Mouse (Mus musculus) yolk sac, embryonic 10.5 days (tissue): ENCODE results near the gene Shcbp1l.

Source experiments
- DNase-seq: peaks from one replicate; pipeline ENCODE4 v3.0.0-alpha.2; 2017; ENCODE audit warnings: low spot score

The Shcbp1l gene

DNA sequence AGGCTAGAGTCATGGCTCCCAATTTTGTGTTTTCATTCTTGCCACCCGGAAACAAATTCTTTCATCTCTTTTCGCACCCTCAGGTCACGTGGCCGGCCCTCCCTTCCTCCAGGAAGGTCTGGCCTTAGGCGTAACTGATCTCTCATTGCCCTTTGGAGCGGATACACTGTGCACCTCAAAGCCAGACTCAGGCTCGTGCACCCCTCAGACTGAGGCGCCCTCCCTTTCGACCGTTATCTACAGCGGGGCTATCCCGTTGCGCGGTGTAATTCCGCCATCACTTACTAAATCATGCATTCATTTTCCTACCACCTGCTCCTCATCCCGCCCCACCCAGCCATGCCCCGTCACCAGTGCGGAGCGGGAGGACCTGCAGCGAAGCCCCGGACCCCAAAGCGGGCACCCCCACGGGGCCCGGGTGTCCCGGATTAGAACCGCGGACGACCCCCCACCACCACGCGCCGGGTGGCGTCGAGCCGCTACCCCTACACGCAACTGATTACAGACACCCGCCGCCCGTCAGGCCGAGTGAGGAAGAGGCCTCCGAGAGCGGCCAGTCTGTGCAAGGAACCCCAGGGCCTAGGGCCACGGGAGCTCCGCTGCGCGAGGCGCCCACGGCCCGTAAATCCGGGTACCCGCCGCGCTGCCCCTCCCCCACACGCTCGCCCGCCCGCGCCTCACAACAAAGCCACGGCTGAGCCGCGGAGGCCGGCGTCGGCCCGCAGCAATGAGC lies 62.0 kb downstream of the Shcbp1l start:
- DNase-seq: peak; percentile 69

DNA sequence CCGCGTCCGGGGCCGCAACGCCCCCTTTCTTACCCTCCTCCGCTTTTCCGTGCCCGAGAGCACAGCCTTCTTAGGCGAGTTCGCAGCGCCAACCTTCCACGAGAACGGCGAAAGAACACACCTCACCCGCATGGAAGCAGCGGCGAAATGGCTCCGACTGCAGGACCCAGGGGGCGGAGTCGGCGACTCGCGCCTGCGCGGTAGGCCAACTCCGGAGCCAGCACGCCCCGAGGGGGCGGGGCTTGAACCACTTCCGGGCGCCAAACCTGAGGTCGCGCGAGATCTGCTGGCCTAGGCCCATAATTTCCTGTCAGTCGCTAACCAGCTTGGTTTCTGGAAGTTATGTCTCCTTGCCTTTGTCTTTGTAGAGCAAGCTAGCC lies 62.5 kb downstream of the Shcbp1l start, which contains the start of gene Dhx9:
Gene Dhx9 (minus strand): TSS at position 161 of the 380 bp plus-strand sequence.
- DNase-seq: peak; percentile 95

DNA sequence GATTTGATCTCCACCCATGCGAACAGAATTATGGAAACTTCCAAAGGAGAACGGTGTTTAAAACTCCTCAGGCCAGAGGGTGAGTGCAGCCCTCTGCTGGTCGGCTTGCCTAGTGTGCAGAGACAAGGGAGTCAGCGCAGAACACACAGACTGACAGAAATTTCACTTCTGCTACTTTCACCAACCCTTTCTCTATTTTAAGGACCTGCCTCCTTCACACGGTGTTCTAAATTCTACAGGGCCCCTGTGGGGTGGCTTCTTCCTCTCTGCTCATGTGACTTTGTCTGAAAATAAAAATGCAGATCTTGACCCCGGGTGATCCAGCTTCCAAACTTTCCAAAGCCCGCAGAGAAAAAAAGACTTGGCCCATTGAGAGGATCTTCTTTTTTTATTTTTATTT lies 64.2 kb downstream of the Shcbp1l start:
- DNase-seq: no peak

DNA sequence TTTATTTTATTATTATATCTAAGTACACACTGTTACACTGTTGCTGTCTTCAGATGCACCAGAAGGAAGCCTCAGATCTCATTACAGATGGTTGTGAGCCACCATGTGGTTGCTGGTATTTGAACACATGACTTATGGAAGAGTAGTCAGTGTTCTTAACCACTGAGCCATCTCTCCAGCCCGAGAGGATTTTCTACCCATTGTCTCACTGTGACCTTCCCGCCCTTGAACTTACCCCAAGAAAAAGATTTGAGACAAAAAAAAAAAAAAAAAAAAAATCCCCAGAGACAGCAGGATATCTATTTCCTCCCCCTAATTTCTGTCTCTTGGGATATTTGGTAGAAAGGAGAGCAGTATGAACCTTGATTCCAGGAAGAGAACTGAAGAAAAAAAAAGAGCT lies 64.6 kb downstream of the Shcbp1l start:
- no peak for DNase-seq

- DNase-seq: no peak
Measured at GRCm38 (mm10) chr1:153489963-153490362, 65.0 kb downstream of the Shcbp1l start.

- DNase-seq: no peak
Measured at GRCm38 (mm10) chr1:153491345-153491744, 66.4 kb downstream of the Shcbp1l start.

DNA sequence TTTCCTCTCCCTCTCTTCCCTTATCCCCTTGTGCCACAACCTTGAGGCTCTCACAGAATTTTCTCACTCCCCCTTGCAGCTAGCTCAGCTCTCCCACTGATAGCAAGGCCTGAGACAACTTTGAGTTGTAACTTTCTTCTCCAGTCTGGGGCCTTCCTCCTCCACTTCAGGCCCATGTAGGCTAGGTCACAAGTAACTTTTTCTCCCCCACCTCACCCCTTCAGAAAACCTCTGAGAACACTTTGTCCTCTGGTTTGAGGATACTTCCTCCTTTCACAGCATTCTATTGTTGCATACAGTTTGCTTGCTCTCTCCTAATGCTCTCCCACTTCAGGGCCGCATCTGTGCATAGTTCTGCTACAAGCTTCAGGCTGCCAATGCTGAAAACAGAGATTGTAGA lies 66.9 kb downstream of the Shcbp1l start:
- DNase-seq: no peak

GRCm38 (mm10) chr1:153493338-153493737 lies 68.4 kb downstream of the Shcbp1l start:
- peak; percentile 76 for DNase-seq

DNA sequence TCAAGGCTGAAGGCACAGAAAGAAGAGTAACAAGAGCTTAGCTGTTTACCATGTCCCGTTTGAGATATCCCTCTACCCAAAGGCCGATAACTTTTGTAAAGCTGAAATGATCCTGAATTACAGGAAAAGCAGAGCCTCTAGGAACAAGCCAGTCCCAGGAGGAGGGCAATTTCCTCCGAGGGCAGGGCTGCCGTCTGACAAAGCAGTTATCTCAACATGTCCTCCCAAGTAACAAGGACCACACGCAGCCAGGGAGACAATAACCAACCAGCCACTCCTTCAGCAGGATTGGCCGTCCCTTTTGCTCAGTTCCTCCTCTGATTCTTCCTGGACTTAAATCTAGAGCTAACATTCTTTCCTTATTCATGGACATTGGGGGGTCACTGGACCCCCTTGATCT lies 69.0 kb downstream of the Shcbp1l start:
- DNase-seq: no peak

DNA sequence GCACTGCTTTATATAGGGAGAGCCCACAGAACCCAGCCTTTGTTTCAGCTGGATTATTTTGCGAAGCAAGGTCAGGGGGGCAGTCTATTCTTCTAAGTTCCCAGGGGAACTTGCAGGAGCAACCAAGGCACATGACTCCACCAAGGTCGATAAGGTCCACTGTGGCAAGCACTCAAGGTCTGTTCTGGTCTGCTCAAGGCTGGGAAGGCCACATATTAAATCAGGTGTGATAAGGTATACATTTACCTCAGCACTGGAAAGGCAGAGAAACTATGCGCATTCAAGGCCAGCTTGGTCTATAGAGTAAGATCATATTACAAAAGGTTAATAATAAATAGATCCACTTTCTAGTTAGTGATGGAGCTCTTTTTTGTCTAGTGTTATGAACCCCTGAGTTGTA lies 71.1 kb downstream of the Shcbp1l start:
- DNase-seq: no peak

GRCm38 (mm10) chr1:153500030-153500429 lies 75.1 kb downstream of the Shcbp1l start:
- DNase-seq: peak; percentile 52

- peak; percentile 90 for DNase-seq
Measured at GRCm38 (mm10) chr1:153501644-153502321, 76.8 kb downstream of the Shcbp1l start.
